In the genomic region with DNA sequence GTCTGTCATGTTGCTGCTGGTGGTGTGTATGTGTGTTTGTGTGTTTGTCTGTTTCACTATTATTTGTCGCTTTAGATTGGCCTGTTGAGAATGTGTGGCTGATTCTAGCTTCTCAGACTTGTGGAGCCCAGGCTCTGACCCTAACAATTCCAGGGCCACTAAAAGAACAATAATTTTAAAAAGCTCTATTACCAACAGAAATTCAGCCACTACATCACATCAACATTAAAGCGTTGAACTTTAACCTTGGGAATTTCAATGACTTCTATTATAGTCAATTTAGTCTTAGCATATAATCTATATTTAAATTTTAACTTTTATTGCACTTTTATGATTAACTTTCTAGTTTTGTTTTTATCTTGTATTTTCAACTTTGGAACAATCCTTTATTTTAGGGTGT, we compare ENCODE assay signal across 33 mouse cellular contexts.
"Had no signal": no experiment of that assay in that cellular context is flagged by ENCODE, and none has a peak within 500 bp of the region (broad histone marks: within the 10 kb centered on the region; RNA-seq: fewer than 3 reads in every experiment).

No protein-coding gene starts in this region.

- ATAC-seq: hindbrain, embryonic 16.5 days; hindbrain, postnatal 0 days; inflammation-experienced regulatory T-cells, adult 6 months had no signal

- H3K4me3 ChIP-seq: heart, adult 2 months; heart, embryonic 10.5 days; heart, embryonic 12.5 days; heart, embryonic 13.5 days; heart, embryonic 15.5 days; hindbrain, embryonic 10.5 days; hindbrain, embryonic 12.5 days; hindbrain, embryonic 13.5 days; hindbrain, embryonic 15.5 days; kidney, embryonic 15.5 days; layer of hippocampus, adult 2 months had no signal

- H3K27me3 ChIP-seq: heart, embryonic 12.5 days; heart, embryonic 13.5 days; heart, embryonic 15.5 days; hindbrain, embryonic 12.5 days; hindbrain, embryonic 13.5 days; hindbrain, embryonic 15.5 days; kidney, embryonic 15.5 days had no signal

- H3K27ac ChIP-seq: heart, adult 2 months; heart, embryonic 10.5 days; heart, embryonic 13.5 days; heart, embryonic 15.5 days; hindbrain, embryonic 10.5 days; hindbrain, embryonic 12.5 days; hindbrain, embryonic 13.5 days; hindbrain, embryonic 14.5 days; hindbrain, embryonic 15.5 days; hindbrain, postnatal 0 days; kidney, embryonic 15.5 days; kidney, postnatal 0 days; layer of hippocampus, adult 2 months had no signal

- H3K4me1 ChIP-seq: heart, embryonic 10.5 days; heart, embryonic 12.5 days; heart, embryonic 13.5 days; heart, embryonic 15.5 days; hindbrain, embryonic 12.5 days; hindbrain, embryonic 13.5 days; hindbrain, embryonic 15.5 days; kidney, embryonic 15.5 days had no signal

- H3K9ac ChIP-seq: heart, embryonic 12.5 days; heart, embryonic 13.5 days; heart, embryonic 15.5 days; hindbrain, embryonic 12.5 days; hindbrain, embryonic 13.5 days; hindbrain, embryonic 14.5 days; hindbrain, embryonic 15.5 days; kidney, embryonic 15.5 days had no signal

- DNase-seq: heart, adult 2 months; heart, postnatal 10 days; heart, postnatal 14 days; heart, postnatal 36 days; heart, postnatal 4 days; kidney, adult 11 months; kidney, adult 18-20 months; kidney, adult 2 months; kidney, adult 8-10 months; kidney, adult 9 months; kidney, postnatal 10 days; kidney, postnatal 14 days; kidney, postnatal 25 days; kidney, postnatal 36 days; kidney, postnatal 4 days; layer of hippocampus, adult 9-11 months; layer of hippocampus, postnatal 36 days had no signal

- H3K36me3 ChIP-seq: heart, embryonic 10.5 days; heart, embryonic 12.5 days; heart, embryonic 13.5 days; heart, embryonic 15.5 days; hindbrain, embryonic 10.5 days; hindbrain, embryonic 12.5 days; hindbrain, embryonic 13.5 days; hindbrain, embryonic 15.5 days; kidney, embryonic 15.5 days had no signal

- H3K9me3 ChIP-seq: heart, embryonic 10.5 days; heart, embryonic 12.5 days; heart, embryonic 13.5 days; heart, embryonic 15.5 days; hindbrain, embryonic 10.5 days; hindbrain, embryonic 12.5 days; hindbrain, embryonic 13.5 days; hindbrain, embryonic 15.5 days; kidney, embryonic 15.5 days had no signal

- H3K4me2 ChIP-seq: heart, embryonic 11.5 days; heart, embryonic 12.5 days; heart, embryonic 13.5 days; heart, embryonic 15.5 days; hindbrain, embryonic 12.5 days; hindbrain, embryonic 13.5 days; hindbrain, embryonic 14.5 days; hindbrain, embryonic 15.5 days; kidney, embryonic 15.5 days had no signal
